Mouse (Mus musculus) left cerebral cortex, postnatal 10 days (tissue): ENCODE measurements around the gene En2. TPM values are rescaled to one million over a fixed set of nuclear protein-coding genes. Genes with fewer than 3 reads are reported as not detected.
A peak's percentile ranks its signal among the peaks of the same experiment; 100 is the strongest.

Experiments
- DNase-seq, 2 experiments: peaks; one replicate each; pipeline ENCODE4 v3.0.0; 2021 to 2022; ENCODE audit warnings: low spot score in 2 of 2, mixed read lengths in 1 of 2; ENCODE audit errors: extremely low spot score in 1 of 2
- intact Hi-C: fragments of 180-260 bp; cut with DNase I; formaldehyde crosslinking; loops from one replicate; pipeline ENCODE4 v1.15.1; 2025
- total RNA-seq, 2 experiments: library from RNA; stranded (reverse); gene quantifications; 2 replicates each; pipeline ENCODE4 v1.2.3; 2021

Gene En2
- total RNA-seq, 2 experiments from 2014 or later, result not detected

DNA sequence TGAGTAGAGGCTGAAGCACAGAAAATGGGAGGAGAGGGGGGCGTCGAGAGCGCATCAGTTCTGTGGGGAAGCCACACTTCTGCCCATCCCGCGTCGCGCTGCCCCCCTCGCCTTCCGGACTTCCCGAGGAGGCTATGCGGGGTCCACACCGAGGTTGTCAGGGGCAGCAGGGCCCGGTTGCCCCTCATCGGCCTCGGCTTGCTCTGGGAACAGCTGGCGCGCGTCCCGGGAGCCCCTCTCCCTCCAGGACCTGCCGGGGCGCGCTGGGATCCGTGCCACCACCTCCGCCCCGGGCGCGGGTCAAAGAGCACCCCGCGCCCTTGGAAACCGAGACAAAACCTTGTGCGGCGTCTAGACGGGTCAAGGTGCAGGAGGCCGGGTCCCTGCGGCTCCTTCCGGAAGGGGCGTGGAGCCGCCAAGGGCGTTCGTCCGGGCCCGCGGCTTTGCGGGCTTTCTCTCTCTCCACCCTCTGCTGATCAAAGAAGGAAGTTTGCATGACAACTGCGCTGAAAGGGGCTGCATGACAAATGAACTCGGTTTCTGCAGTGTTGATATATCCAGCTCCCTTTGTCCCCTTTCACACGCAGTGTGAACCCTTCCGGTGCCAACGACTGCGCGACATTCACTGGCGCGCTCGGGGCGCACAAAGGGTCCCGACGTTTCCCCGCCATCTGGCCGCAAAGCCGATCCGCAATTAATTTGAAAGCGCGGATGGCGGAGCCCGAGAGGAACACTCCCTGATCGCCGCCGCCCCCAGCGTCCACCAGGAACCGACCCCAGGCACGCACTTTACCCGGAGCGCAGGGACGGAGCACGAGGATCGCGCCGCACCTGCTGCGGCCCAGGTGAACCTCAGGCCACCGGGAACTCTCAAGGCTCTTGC lies 44.3 kb downstream of the En2 start:
- intact Hi-C loops, result loop anchor here (5.0 kb wide), 1 partner anchor 37 kb away; no protein-coding TSS in a partner anchor
- DNase-seq, result peak in 1 of 2 experiments; percentile 28

DNA sequence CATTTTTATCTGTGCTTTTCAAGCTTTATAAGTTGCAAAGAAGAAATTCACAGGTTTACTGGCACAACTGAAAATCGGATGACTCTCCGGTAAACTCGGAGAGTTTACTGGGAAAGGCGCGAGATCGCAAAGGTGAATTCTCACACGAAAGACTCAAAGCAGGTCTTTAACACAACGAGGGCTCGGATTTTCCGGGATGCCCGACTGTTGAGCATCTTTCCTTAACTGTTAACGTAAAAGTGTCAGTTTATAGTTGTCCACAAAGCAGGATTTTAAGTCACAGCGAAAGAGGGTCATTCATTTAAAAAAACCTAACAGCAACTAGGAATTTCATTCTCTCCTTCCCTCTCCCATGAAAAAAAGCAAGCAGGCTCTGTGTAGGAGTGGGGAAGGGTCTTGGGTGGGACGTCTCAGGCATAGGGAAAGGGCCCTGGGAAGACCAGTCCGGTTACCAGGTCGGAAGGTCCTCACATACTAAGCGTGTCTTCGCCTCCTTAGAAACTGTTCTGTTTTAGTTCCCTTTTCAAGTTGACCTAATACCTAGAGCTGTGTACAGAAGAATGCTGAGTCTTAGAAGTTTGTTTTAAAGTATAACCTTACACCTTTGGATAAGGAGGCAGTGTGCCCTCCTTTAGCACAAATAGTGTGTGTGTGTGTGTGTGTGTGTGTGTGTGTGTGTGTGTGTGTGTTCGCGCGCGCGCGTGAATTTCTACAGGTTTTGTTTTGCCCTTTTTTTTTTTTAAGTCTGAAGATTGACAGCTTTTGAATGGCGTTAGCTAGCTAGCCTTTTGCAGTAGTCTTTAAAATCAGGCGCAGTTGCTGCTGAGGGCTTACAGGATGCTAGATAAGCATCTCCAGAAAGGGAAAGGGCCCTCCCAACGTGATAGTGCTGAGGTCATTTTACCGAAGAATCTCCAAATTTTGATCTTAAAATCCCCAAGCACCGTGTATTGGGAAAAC lies 45.4 kb downstream of the En2 start:
- DNase-seq, result no peak
- intact Hi-C loops, result no loop called here

- intact Hi-C loops, result no loop called here
- no peak for DNase-seq
Observed at GRCm38 (mm10) chr5:28211651-28212310, 46.3 kb downstream of the En2 start.

DNA sequence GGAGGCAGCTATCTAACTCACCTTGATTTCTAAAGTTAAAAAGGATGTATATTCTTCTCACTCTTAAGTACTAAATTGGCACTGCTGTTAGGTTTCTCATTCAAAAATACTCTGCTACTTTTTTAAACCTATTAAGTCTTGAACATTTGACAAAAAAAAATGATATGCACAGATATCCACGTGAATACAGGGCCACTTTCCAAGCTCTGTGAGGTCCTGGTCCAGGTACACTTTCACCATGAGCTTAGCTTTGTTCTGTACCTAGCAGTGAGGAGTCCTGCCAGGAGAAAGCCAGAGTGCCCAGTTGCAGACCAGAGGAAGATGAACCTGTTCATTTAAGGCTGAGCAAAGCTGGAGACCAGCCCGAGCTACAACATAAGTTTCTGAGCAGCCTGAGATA lies 47.9 kb downstream of the En2 start:
- no peak for DNase-seq
- intact Hi-C loops, result no loop called here

- DNase-seq, result no peak
- intact Hi-C loops, result no loop called here
Observed at GRCm38 (mm10) chr5:28219596-28219995, 54.1 kb downstream of the En2 start.

Other genes starting within 250 kb of the En2 start
- gene Insig1, start 94.3 kb upstream of the En2 start, total RNA-seq, result 100 to 1,000 TPM in 1 of 2 experiments, 10 to 100 TPM in 1; 88.0 to 102 TPM
- gene Cnpy1, start 80.1 kb downstream of the En2 start, total RNA-seq, result under 1 TPM; 0.17 to 0.20 TPM
- gene Rbm33, start 151.4 kb downstream of the En2 start, total RNA-seq, result 10 to 100 TPM; 59.7 to 63.2 TPM